Mouse (Mus musculus) gastrocnemius, postnatal 36 days (tissue): ENCODE measurements around the gene Il18. TPM values are rescaled to one million over a fixed set of nuclear protein-coding genes. Genes with fewer than 3 reads are reported as not detected.
A peak's percentile ranks its signal among the peaks of the same experiment; 100 is the strongest.
"Not testable (repeated sequence)": the region's sequence is repeated elsewhere in the genome, so short reads cannot be mapped to it uniquely, and the experiment has no call there.

Experiments
- DNase-seq, 2 experiments: peaks; one replicate each; pipeline ENCODE4 v3.0.0; 2022
- intact Hi-C: fragments of 180-260 bp; cut with DNase I; formaldehyde crosslinking; loops from one replicate; pipeline ENCODE4 v1.15.1; 2025
- total RNA-seq, 2 experiments: library from RNA; stranded (reverse); gene quantifications; 2 replicates each; pipeline ENCODE4 v1.2.3; 2021

Gene Il18
- total RNA-seq, 2 experiments from 2014 or later: 0.87 to 1.4 TPM

DNA sequence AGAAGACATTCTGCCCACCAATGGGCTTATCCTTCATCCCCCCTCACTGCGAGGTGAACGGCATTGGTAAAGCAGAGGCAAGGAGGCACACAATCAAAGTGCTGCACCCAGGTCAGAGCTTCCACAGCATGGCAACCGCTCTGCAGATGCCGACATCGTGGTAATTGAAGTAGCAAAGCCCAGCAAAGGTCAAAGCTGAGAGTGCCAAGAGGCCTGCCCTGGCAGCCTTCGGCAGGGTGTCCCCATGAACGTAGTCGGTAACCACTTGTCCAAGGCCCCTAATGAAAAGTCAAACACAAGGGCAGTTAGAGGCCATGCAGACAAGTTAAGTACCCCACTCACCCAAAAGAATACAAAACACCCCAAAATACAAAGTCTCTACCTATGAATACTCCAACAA is 42.3 kb downstream of the Il18 start:
- intact Hi-C loops: no loop called here
- DNase-seq: peak in 1 of 2 experiments; percentile 17

DNA sequence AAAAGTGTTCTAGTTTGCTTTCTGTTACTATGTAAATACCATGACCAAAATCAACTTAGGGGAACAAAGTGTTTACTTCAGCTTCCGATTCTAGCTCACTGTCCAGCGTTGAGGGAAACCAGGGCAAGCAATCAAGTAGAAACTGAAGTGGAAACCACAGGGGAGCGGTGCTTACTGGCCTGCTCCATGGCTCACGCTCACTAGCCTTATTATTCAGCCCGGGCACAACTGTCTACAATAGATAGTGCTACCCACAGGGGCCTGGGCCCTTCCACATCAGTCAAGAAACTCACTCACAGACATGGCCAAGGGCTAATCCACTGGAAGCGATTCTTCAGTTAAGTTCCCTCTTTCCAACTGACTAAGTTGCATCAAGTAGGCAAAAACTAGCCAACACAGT is 46.9 kb downstream of the Il18 start:
- DNase-seq: no peak
- intact Hi-C loops: no loop called here

DNA sequence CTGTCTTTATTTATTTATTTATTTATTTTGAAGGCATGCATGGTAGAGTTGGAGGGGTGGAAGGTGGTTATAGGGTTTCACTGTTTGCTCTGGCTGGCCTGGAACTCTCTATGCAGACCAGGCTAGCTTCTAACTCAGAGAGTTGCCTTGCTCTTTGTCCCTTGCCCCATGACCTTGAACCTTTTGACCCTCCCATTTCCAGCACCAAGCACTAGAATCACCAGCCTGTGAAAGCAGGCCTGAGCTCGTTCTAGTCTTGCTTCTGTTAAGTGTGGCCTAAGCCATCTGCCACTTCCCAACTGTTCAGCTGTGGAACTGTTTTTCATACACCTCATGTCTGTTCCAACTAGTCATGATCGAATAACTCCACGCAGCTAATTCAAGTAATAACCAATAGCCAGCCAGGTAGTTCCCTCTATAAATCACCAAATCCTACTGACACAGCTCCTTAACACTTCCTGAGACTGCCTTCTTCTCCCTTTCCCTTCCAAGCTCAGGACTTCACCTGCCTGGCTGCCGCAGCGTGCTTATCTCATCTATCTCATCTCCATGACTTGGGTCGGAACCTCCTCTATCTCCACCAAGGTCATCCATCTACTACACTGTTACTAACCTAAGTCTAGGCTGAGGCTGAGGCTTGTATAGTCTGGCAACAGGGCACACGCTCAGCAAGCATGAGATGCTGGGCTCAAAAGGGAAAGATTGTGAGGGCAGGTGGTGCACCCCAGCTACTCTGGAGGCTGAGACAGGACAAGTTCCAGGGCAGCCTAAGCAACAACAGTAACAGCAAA is 47.6 kb downstream of the Il18 start:
- DNase-seq: no peak
- intact Hi-C loops: no loop called here

DNA sequence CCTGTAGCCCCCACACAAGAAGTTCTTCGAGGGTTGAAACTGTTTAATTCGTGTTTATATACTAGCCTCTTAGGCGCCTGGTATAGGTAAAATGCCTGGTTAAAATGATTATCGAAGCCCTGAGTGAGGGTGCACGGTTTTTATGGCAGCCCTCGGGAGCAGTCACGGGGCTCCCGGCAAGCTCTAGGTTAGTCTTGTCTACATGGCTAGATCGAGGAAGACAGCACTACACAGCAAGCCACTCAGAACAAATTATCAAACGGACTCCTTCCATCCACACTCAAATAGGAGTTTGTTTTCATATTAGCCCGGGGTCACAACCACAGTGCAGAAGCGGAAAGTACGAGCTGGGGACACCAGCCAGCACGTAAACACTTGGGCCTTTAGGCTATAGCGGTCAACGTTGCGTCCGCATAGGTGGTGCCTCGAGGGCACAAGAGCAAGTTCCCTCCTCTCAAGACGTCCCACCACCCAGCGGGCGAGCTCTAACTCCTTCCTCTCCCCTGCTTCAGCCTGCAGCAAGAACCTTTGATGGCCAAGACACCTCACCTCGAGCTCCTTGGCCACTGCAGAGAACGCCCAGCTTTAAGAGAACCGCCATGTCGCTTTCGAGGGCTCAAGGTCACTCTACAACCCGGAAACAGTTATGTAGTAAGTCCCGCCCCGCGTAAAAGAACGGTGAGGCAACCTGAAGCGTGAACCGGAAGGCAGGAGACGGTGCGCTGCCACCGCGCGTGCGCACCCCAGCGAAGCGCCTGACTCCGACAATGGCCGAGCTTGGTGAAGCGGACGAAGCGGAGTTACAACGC is 48.8 kb downstream of the Il18 start, which contains the start of the genes Sdhd and Timm8b:
Sdhd (minus strand) TSS at position 624 of the 809 bp plus-strand sequence.
Timm8b (plus strand) TSS at position 722 of the 809 bp plus-strand sequence.
- DNase-seq: peak; percentile 86 to 90
- intact Hi-C loops: no loop called here

DNA sequence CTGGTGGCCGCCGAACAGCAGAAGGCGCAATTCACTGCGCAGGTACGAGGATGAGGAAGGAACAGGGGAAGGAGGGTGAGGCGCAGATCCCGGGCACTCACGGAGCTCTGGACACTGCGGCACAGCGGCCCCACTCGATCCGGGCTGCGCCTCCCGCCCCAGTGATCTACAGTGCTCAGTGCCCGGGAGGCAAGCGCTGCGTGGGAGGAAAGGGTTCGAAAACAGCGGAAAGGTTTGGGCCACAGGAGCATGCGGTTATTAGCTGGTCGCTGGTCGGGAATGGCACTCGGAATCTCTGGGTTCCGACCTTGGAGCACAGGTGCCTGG is 49.3 kb downstream of the Il18 start:
- no peak for DNase-seq
- intact Hi-C loops: no loop called here

DNA sequence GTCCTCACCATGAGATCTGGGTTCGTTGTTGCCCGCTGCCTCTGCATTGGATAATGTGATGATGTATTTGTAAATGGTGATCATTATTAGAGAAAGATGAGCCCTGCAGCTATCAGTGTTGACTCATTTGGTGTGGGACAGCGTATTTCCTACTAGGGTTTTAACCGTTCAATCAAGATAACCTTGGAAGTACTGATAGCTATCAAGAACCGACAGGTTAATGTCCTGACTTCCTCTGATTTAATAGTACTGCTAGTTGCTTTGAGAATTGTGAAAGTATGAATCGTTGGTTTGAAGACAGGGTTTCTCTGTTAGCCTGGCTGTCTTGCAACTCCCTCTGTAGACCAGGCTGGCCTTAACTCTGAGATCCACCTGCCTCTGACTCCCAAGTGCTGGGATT is 49.7 kb downstream of the Il18 start:
- intact Hi-C loops: no loop called here
- DNase-seq: no peak

DNA sequence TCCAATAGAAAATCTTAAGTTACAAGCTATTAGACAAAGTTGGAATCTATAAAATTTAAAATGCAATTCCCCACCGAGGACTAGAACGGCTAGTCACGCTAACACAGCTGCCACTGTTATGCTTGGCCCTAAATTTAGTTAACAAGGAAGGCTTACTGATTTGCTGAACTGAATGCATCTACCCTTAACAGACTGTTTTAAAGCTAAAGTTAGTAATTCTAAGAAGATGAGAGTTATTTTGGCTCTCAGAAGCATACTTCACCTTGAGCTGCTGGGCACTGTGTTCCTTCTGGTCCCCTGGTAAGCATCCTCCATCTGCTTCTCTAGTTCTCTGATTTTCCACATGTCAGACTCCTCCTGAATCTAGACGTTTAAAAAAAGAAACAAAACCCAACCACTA is 57.5 kb downstream of the Il18 start:
- intact Hi-C loops: no loop called here
- no peak for DNase-seq

DNA sequence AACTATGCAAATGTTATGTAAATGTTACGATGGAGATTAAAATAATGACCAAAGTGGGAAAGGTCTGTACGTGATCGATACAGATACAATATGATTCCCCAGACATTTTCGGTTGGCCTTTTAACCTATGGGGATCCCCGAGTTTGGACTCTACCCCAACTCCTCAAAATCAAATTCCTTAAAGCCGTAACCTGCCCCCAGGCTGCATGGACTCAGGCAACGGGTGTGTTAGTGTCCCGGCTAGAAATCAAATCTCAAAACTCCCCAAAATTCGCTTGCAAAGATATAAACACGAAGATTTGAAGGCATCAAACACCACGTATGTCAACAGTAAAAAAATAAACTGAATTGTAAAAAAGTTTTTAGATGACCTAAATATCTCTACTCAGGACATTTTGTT is 61.5 kb downstream of the Il18 start:
- intact Hi-C loops: loop anchor here (2.0 kb wide), 1 partner anchor 43 kb away; the partner anchor contains the start of gene Dlat

DNA sequence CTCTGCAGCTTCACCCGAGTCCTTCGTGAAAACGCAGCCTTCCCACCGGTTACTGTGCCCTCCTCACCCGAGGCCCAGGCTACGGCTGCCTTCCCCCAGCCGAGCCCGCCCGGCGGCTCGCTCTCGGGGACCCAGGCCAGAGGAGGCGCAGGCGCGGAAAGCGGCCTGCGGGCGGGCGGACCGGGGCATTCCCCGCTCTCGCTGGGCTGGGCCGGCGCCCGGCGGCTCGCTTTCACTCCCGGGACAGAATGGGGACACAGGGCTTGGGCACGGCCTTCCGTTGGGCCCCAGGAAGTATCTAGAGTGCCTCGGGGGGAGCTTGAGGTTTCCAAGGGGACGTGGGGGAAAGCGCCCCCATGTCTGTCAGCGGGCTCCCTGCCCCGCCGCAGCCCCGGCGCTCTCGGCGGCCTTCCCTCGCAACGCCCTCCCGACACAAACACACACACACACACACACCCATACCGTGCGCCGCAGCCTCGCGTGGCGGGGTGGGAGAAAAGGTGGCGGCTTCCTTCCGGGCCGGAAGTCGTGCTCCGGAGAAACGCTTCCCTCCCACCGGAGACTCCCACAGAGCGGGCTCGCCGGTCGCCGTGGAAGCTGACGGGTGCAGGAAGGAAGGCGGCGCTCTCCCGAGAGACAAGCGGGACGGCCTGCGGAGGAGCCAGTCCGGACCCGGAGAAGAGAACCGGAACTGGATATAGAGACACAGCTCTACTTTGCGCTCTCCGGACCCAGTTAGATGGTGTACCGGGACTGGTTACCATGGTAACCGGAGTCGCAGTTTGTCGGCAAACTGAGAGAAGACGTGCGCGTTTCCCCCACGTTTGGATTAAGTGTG is 62.4 kb downstream of the Il18 start, which contains the start of the genes Pih1d2 and Nkapd1:
Pih1d2 (plus strand) TSS at position 556 of the 838 bp plus-strand sequence.
Nkapd1 (minus strand) TSS at position 699 of the 838 bp plus-strand sequence.
- intact Hi-C loops: loop anchor here (2.0 kb wide), 1 partner anchor 42 kb away; the partner anchor contains the start of gene Dlat
- DNase-seq: peak; percentile 80 to 90

More for the DNA sequence above, 61.5 kb downstream of the Il18 start:
- no peak for DNase-seq

DNA sequence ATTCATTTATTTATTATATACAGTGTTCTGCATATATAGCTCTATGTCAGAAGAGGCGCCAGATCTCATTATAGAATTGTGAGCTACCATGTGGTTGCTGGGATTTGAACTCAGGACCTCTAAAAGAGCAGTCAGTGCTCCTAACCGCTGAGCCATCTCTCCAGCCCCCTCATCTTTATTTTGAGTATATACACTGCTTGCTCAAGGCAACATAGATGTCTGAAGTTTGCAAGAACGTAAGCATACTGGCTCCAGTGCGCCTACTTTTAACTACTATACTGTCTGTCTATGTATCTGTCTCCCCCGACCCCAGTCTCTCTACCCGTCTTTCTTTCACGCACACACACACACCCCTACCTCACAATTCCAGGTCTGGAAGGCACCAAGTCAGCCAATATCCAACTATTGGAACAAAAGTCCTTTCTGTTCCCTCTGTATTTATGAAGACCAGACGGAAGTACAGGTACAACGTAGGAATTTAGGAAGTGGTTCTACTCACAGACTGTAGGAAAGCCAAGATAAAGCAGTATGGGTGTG is 63.2 kb downstream of the Il18 start:
- intact Hi-C loops: loop anchor here (2.0 kb wide), 1 partner anchor 41 kb away; the partner anchor contains the start of gene Dlat
- no peak for DNase-seq

DNA sequence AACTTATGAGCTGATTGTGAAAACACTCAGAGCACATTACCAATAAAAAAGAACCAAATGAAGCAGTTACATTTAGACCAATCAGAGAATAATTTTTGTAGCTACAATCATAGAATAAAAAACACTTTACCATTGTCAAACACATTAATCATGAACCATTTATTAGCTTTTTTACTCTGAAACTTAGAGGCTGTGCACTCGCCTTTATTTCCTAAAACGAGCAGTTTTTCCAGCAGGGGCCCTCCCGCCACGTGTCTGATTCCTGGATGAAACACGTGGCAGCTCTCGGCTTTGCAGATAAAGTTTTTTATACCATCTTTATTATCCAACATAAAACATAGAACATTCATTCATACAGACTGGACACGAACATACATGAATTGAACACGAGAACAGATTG is 76.3 kb downstream of the Il18 start:
- DNase-seq: not testable (repeated sequence)

More for the DNA sequence above, 76.3 kb downstream of the Il18 start:
- intact Hi-C loops: not testable (repeated sequence)

Other genes with a start within 250 kb of the Il18 start
- 100 to 1,000 TPM; 347 to 480 TPM for gene Rpl10-ps3, start 209.9 kb upstream of the Il18 start, total RNA-seq
- not detected for gene Plet1, start 60.3 kb upstream of the Il18 start, total RNA-seq
- gene Pts, start 26.1 kb upstream of the Il18 start, total RNA-seq: 10 to 100 TPM in 1 of 2 experiments, 1 to 10 TPM in 1; 9.5 to 10.0 TPM
- gene Bco2, start 354 bp downstream of the Il18 start, total RNA-seq: under 1 TPM in 1 of 2 experiments, not detected in 1; 0.36 TPM
- gene Tex12, start 6.5 kb downstream of the Il18 start, total RNA-seq: not detected
- gene Sdhd, start 49.0 kb downstream of the Il18 start, total RNA-seq: 100 to 1,000 TPM; 313 to 336 TPM
- 100 to 1,000 TPM; 184 to 202 TPM for gene Timm8b, start 49.1 kb downstream of the Il18 start, total RNA-seq
- gene Pih1d2, start 62.5 kb downstream of the Il18 start, total RNA-seq: under 1 TPM in 1 of 2 experiments, not detected in 1; 0.96 TPM
- 10 to 100 TPM in 1 of 2 experiments, 1 to 10 TPM in 1; 8.1 to 11.4 TPM for gene Nkapd1, start 62.6 kb downstream of the Il18 start, total RNA-seq
- 100 to 1,000 TPM; 207 to 232 TPM for gene Dlat, start 105.0 kb downstream of the Il18 start, total RNA-seq
- gene Dixdc1, start 184.7 kb downstream of the Il18 start, total RNA-seq: 1 to 10 TPM; 1.4 to 3.5 TPM
- 1 to 10 TPM; 1.8 to 4.2 TPM for gene 2310030G06Rik, start 191.7 kb downstream of the Il18 start, total RNA-seq
- gene Cryab, start 196.5 kb downstream of the Il18 start, total RNA-seq: 1,000 to 10,000 TPM; 1,018 to 1,083 TPM
- 100 to 1,000 TPM; 118 to 134 TPM for gene Hspb2, start 197.5 kb downstream of the Il18 start, total RNA-seq
- 1 to 10 TPM; 4.3 to 4.6 TPM for gene Fdxacb1, start 213.4 kb downstream of the Il18 start, total RNA-seq
- gene Alg9, start 220.2 kb downstream of the Il18 start, total RNA-seq: 10 to 100 TPM in 1 of 2 experiments, 1 to 10 TPM in 1; 7.1 to 10.2 TPM
- gene 1110032A03Rik, start 220.7 kb downstream of the Il18 start, total RNA-seq: 10 to 100 TPM in 1 of 2 experiments, 1 to 10 TPM in 1; 9.8 to 11.2 TPM